ENCODE assay signal across 29 mouse cellular contexts in genomic region chr5:134859193-134859592, GRCm38 (mm10). TPM values are rescaled to one million over a fixed set of nuclear protein-coding genes. Genes with fewer than 3 reads are reported as not detected.
"Had no signal": no experiment of that assay in that cellular context is flagged by ENCODE, and none has a peak within 500 bp of the region (broad histone marks: within the 10 kb centered on the region; RNA-seq: fewer than 3 reads in every experiment).

No protein-coding gene starts in this region.

- H3K27ac ChIP-seq: kidney, embryonic 15.5 days; left cerebral cortex, adult 2 months; liver, embryonic 15.5 days; macrophage; midbrain, embryonic 12.5 days; midbrain, embryonic 15.5 days; neural tube, embryonic 12.5 days; neural tube, embryonic 15.5 days had no signal

- H3K4me2 ChIP-seq: kidney, embryonic 15.5 days; limb, embryonic 12.5 days; limb, embryonic 15.5 days; liver, embryonic 15.5 days; lung, embryonic 14.5 days; midbrain, embryonic 12.5 days; midbrain, embryonic 15.5 days; neural tube, embryonic 12.5 days; neural tube, embryonic 15.5 days had no signal

- H3K36me3 ChIP-seq: kidney, embryonic 15.5 days; limb, embryonic 12.5 days; limb, embryonic 15.5 days; liver, embryonic 15.5 days; midbrain, embryonic 12.5 days; midbrain, embryonic 15.5 days; neural tube, embryonic 12.5 days; neural tube, embryonic 15.5 days had no signal

- DNase-seq: kidney, adult 11 months; kidney, adult 8-10 months; kidney, postnatal 10 days; kidney, postnatal 36 days; layer of hippocampus, postnatal 36 days; left cerebral cortex, postnatal 4 days; lung, embryonic 14.5 days; right cerebral cortex, adult 18-20 months; right cerebral cortex, postnatal 14 days; spleen, adult 18-20 months; thymus, adult 18-20 months; thymus, postnatal 36 days had no signal

- H3K27me3 ChIP-seq: kidney, embryonic 15.5 days; limb, embryonic 12.5 days; limb, embryonic 15.5 days; liver, embryonic 15.5 days; midbrain, embryonic 12.5 days; midbrain, embryonic 15.5 days; neural tube, embryonic 12.5 days; neural tube, embryonic 15.5 days had no signal

- ATAC-seq: lung, postnatal 0 days; midbrain, embryonic 15.5 days had no signal

- H3K4me3 ChIP-seq: kidney, embryonic 15.5 days; left cerebral cortex, adult 2 months; limb, embryonic 12.5 days; limb, embryonic 15.5 days; liver, embryonic 15.5 days; midbrain, embryonic 12.5 days; midbrain, embryonic 15.5 days; neural tube, embryonic 12.5 days; neural tube, embryonic 15.5 days had no signal

- H3K4me1 ChIP-seq: liver, embryonic 15.5 days; midbrain, embryonic 12.5 days; midbrain, embryonic 15.5 days; neural tube, embryonic 12.5 days; neural tube, embryonic 15.5 days had no signal

- H3K9ac ChIP-seq: kidney, embryonic 15.5 days; limb, embryonic 12.5 days; limb, embryonic 15.5 days; liver, embryonic 15.5 days; lung, embryonic 14.5 days; midbrain, embryonic 12.5 days; midbrain, embryonic 15.5 days; neural tube, embryonic 12.5 days; neural tube, embryonic 15.5 days had no signal

- H3K9me3 ChIP-seq: kidney, embryonic 15.5 days; limb, embryonic 12.5 days; limb, embryonic 15.5 days; liver, embryonic 15.5 days; midbrain, embryonic 12.5 days; midbrain, embryonic 15.5 days; neural tube, embryonic 12.5 days; neural tube, embryonic 15.5 days had no signal

RNA-seq across cellular contexts. Expression of gene Tmem270, which starts 47.3 kb away (rescaled TPM):
- total RNA-seq: layer of hippocampus, adult 8-10 months; layer of hippocampus, postnatal 10 days; layer of hippocampus, postnatal 36 days; left cerebral cortex, adult 2 months; left cerebral cortex, postnatal 14 days; left cerebral cortex, postnatal 4 days; megakaryocyte, adult 5-6 weeks had no signal
- polyA plus RNA-seq: kidney, embryonic 15.5 days; limb, embryonic 12.5 days; limb, embryonic 15.5 days; liver, embryonic 15.5 days; lung, embryonic 14.5 days; lung, postnatal 0 days; macrophage; midbrain, embryonic 12.5 days; midbrain, embryonic 15.5 days; neural tube, embryonic 12.5 days; neural tube, embryonic 15.5 days; stomach, embryonic 16.5 days; urinary bladder, adult 2 months had no signal

RNA-seq across cellular contexts. Expression of gene Cldn13, which starts 56.1 kb away (rescaled TPM):
- total RNA-seq: layer of hippocampus, adult 8-10 months; layer of hippocampus, postnatal 10 days; layer of hippocampus, postnatal 36 days; left cerebral cortex, adult 2 months; left cerebral cortex, postnatal 14 days; left cerebral cortex, postnatal 4 days had no signal
- polyA plus RNA-seq: macrophage; midbrain, embryonic 15.5 days; neural tube, embryonic 15.5 days; urinary bladder, adult 2 months had no signal
